Mouse (Mus musculus): ENCODE data around the gene Lhcgr. TPM values are rescaled to one million over a fixed set of nuclear protein-coding genes. Genes with fewer than 3 reads are reported as not detected.

Lhcgr gene
- total and polyA plus RNA-seq, 3 experiments = not detected

DNA sequence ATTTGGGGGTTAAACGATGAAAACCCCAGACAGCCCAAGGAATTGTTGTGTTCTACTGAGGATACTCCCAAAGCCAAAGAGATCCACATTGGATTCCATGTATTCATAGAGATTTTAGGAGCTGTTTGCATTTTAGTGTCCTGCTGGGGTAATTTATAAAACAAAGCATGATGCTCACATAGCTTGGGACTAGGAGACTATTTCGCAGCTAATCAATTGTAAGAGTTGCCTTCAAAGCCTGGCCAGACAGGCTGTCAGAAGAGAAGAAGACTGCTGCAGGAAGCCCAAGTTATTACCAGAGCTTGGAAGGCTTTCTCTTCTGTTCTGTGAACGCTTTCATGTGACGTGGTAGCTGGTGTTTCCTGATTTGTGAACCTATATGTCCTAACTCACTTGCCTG, 5.4 kb downstream of the Lhcgr start:
- no peaks in the 10 kb centered on the region for H3K4me1 ChIP-seq (ENCODE audit: control insufficient read depth in 1 of 2, insufficient read depth in 2 of 2, low read length in 2 of 2)
- H3K27me3 ChIP-seq (ENCODE audit: control insufficient read depth in 1 of 2, insufficient read depth in 2 of 2, low read length in 2 of 2) = no peaks in the 10 kb centered on the region
- no peak overlapping the region for H3K9ac ChIP-seq (ENCODE audit: control insufficient read depth, low read depth, low read length, poor library complexity, severe bottlenecking)
- no peaks in the 10 kb centered on the region for H3K9me3 ChIP-seq (replicated peaks; ENCODE audit: insufficient read depth, low read length)
- DNase-seq (ENCODE audit: low read depth, low spot score) = no peak
- no peaks in the 10 kb centered on the region for H3K36me3 ChIP-seq (ENCODE audit: control insufficient read depth in 1 of 2, insufficient read depth in 2 of 2, low read length in 2 of 2)
- H3K27ac ChIP-seq (ENCODE audit: control insufficient read depth, low read depth, low read length) = no peak overlapping the region
- H3K4me3 ChIP-seq (ENCODE audit: control insufficient read depth in 1 of 2, insufficient read depth in 1 of 2, low read depth in 2 of 2, low read length in 2 of 2) = no peak overlapping the region
- no peaks in the 10 kb centered on the region for H3K79me2 ChIP-seq (ENCODE audit: control insufficient read depth, insufficient read depth, low read length, poor library complexity)
- no peak for TF ChIP-seq GABPA (IDR thresholded peaks at IDR 0.05; ENCODE audit: low read depth, low read length)
- no peak for TF ChIP-seq MYC (IDR thresholded peaks at IDR 0.05; ENCODE audit: low read depth, low read length)
- TF ChIP-seq POLR2A (IDR thresholded peaks at IDR 0.05; ENCODE audit: control insufficient read depth in 1 of 2, insufficient read depth in 1 of 2, low read depth in 1 of 2, low read length in 2 of 2, poor library complexity in 1 of 2) = no peak
- TF ChIP-seq ZMIZ1 (IDR thresholded peaks at IDR 0.05; ENCODE audit: low read depth, low read length) = no peak
- TF ChIP-seq POLR2AphosphoS2 (IDR thresholded peaks at IDR 0.05; ENCODE audit: low read length) = no peak
- no peak for TF ChIP-seq CHD2 (IDR thresholded peaks at IDR 0.05; ENCODE audit: low read length)
- no peak for TF ChIP-seq SMC3 (IDR thresholded peaks at IDR 0.05; ENCODE audit: low read depth, low read length)
- no peak for TF ChIP-seq USF1 (IDR thresholded peaks at IDR 0.05; ENCODE audit: low read depth, low read length)
- no peak for TF ChIP-seq NRF1 (IDR thresholded peaks at IDR 0.05; ENCODE audit: insufficient read depth, low read depth, low read length, poor library complexity, severe bottlenecking)
- no peak for TF ChIP-seq HCFC1 (IDR thresholded peaks at IDR 0.05; ENCODE audit: low read depth, low read length)
- no peak for TF ChIP-seq RAD21 (IDR thresholded peaks at IDR 0.05; ENCODE audit: low read depth, low read length)
- TF ChIP-seq MYB (IDR thresholded peaks at IDR 0.05; ENCODE audit: low read depth, low read length) = no peak

DNA sequence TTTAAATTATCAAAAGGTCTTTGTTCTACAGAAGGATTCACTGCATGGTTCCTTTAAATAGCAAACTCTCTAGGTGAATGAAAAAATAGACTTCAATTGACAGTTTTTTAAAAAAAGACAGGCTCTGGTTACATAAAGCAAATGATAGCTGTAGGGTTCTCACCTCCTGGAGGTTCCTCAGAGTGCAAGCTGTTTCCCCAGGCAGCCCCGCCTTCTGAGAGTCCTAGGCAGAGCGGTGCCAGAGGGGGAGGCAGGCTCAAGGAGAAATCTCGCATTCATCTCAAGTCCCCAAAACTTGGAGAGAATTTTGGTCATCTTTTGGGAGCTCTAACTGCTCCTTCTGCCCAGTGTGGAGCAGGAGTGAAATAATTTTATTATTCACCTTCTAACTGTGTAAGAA, 12.6 kb downstream of the Lhcgr start:
- TF ChIP-seq E2F4 (IDR thresholded peaks at IDR 0.05; ENCODE audit: borderline replicate concordance, low read depth, low read length) (no peak), BHLHE40 (IDR thresholded peaks at IDR 0.05; ENCODE audit: borderline replicate concordance, low read depth, low read length) (no peak), MYC (IDR thresholded peaks at IDR 0.05; ENCODE audit: low read depth, low read length) (no peak), GATA1 (IDR thresholded peaks at IDR 0.05; ENCODE audit: low read depth, low read length) (no peak), CHD1 (IDR thresholded peaks at IDR 0.05; ENCODE audit: low read depth, low read length) (no peak), ETS1 (IDR thresholded peaks at IDR 0.05; ENCODE audit: low read depth, low read length) (no peak), POLR2AphosphoS2 (IDR thresholded peaks at IDR 0.05; ENCODE audit: low read length) (no peak), EP300 (IDR thresholded peaks at IDR 0.05; ENCODE audit: low read depth in 1 of 2, low read length in 2 of 2) (no peak), USF2 (IDR thresholded peaks at IDR 0.05; ENCODE audit: borderline replicate concordance in 1 of 2, insufficient read depth in 1 of 2, low read depth in 1 of 2, low read length in 2 of 2) (no peak), USF1 (IDR thresholded peaks at IDR 0.05; ENCODE audit: low read depth, low read length) (no peak), POLR2AphosphoS5 (IDR thresholded peaks at IDR 0.05; ENCODE audit: borderline replicate concordance, low read depth, low read length) (no peak), CHD2 (IDR thresholded peaks at IDR 0.05; ENCODE audit: low read length) (no peak), MXI1 (IDR thresholded peaks at IDR 0.05; ENCODE audit: low read depth, low read length) (no peak), POLR2A (IDR thresholded peaks at IDR 0.05; ENCODE audit: control insufficient read depth in 1 of 2, insufficient read depth in 1 of 2, low read depth in 1 of 2, low read length in 2 of 2, poor library complexity in 1 of 2) (no peak), CTCF (IDR thresholded peaks at IDR 0.05 in 2 of 3, conservative IDR thresholded peaks at IDR 0.05 in 1 of 3; ENCODE audit: control insufficient read depth in 1 of 3, insufficient read depth in 1 of 3, low read depth in 2 of 3, low read length in 3 of 3, poor library complexity in 1 of 3, severe bottlenecking in 1 of 3) (no peak)

More for the DNA sequence above, 12.6 kb downstream of the Lhcgr start:
- Histone ChIP-seq H3K27me3 (ENCODE audit: control insufficient read depth in 1 of 2, insufficient read depth in 2 of 2, low read length in 2 of 2) (no peaks in the 10 kb centered on the region), H3K79me2 (ENCODE audit: control insufficient read depth, insufficient read depth, low read length, poor library complexity) (no peaks in the 10 kb centered on the region), H3K27ac (ENCODE audit: control insufficient read depth, low read depth, low read length) (no peak overlapping the region), H3K9ac (ENCODE audit: control insufficient read depth, low read depth, low read length, poor library complexity, severe bottlenecking) (no peak overlapping the region), H3K4me1 (ENCODE audit: control insufficient read depth in 1 of 2, insufficient read depth in 2 of 2, low read length in 2 of 2) (no peaks in the 10 kb centered on the region), H3K9me3 (replicated peaks; ENCODE audit: insufficient read depth, low read length) (no peaks in the 10 kb centered on the region), H3K4me3 (ENCODE audit: control insufficient read depth in 1 of 2, insufficient read depth in 1 of 2, low read depth in 2 of 2, low read length in 2 of 2) (no peak overlapping the region), H3K36me3 (ENCODE audit: control insufficient read depth in 1 of 2, insufficient read depth in 2 of 2, low read length in 2 of 2) (no peaks in the 10 kb centered on the region)
- no peak for DNase-seq (ENCODE audit: low read depth, low spot score)

All from MEL (cell line).